7 mouse cellular contexts compared by ENCODE assay signal in genomic region chr2:26444946-26445665, GRCm38 (mm10). TPM values are rescaled to one million over a fixed set of nuclear protein-coding genes. Genes with fewer than 3 reads are reported as not detected.
DNase-seq lines count a peak whose midpoint lies in the region; ATAC-seq lines count a peak whose summit lies in the region.

Gene Sec16a, minus strand, starts transcription at chr2:26445216.

- intact Hi-C loops in gastrocnemius, postnatal 36 days (cut with DNase I): loop anchor here (5.0 kb wide), 1 partner anchor 457 kb away; the partner anchor contains the start of gene Surf6
- intact Hi-C loops in left cerebral cortex, postnatal 25 days (cut with DNase I): loop anchor here (5.0 to 10.0 kb wide), 3 partner anchors 118 to 470 kb away; partner anchors contain the start of genes Fam69b, Med22, Rpl7a and Surf1

- peak; percentile 95 for ATAC-seq in intestine, embryonic 15.5 days

- H3K4me2 ChIP-seq in intestine, embryonic 15.5 days (replicated peaks): peak within 1 kb of the TSS; percentile 92

- no peaks in the 10 kb centered on the region for H3K27me3 ChIP-seq in intestine, embryonic 15.5 days (replicated peaks)
- no peaks in the 10 kb centered on the region for H3K27me3 ChIP-seq in midbrain, embryonic 10.5 days (ENCODE audit: low read depth, poor library complexity, severe bottlenecking)

- peak; percentile 100 for DNase-seq in adrenal gland, adult 2 months
- DNase-seq in embryo, embryonic 11.5 days (ENCODE audit: low read depth, low spot score): peak; percentile 100
- DNase-seq in gastrocnemius, postnatal 36 days: peak; percentile 100
- peak; percentile 99 to 100 for DNase-seq in left cerebral cortex, postnatal 25 days (ENCODE audit: low spot score in 2 of 2)
- peak; percentile 100 for DNase-seq in midbrain, embryonic 10.5 days (ENCODE audit: low spot score)
- peak; percentile 100 for DNase-seq in right cerebral cortex, postnatal 4 days

- H3K36me3 ChIP-seq in intestine, embryonic 15.5 days: peaks cover 17% of the 10 kb centered on the region
- peaks cover 19% of the 10 kb centered on the region for H3K36me3 ChIP-seq in midbrain, embryonic 10.5 days

- peak within 1 kb of the TSS; percentile 67 for H3K4me3 ChIP-seq in intestine, embryonic 15.5 days (replicated peaks)
- peak within 1 kb of the TSS; percentile 93 for H3K4me3 ChIP-seq in midbrain, embryonic 10.5 days

- WGBS in intestine, embryonic 15.5 days: under 1% methylated on average over 59 of the region's 61 CpGs
- under 1% methylated on average over 61 of the region's 61 CpGs for WGBS in midbrain, embryonic 10.5 days

- peak within 1 kb of the TSS; percentile 97 for H3K9ac ChIP-seq in intestine, embryonic 15.5 days

- H3K27ac ChIP-seq in intestine, embryonic 15.5 days: peak within 1 kb of the TSS; percentile 86
- peak within 1 kb of the TSS; percentile 92 for H3K27ac ChIP-seq in midbrain, embryonic 10.5 days (replicated peaks)

- peaks cover 19% of the 10 kb centered on the region for H3K4me1 ChIP-seq in intestine, embryonic 15.5 days (replicated peaks)
- peaks cover 54% of the 10 kb centered on the region for H3K4me1 ChIP-seq in midbrain, embryonic 10.5 days

- no peaks in the 10 kb centered on the region for H3K9me3 ChIP-seq in intestine, embryonic 15.5 days
- H3K9me3 ChIP-seq in midbrain, embryonic 10.5 days (replicated peaks): no peaks in the 10 kb centered on the region

RNA-seq across cellular contexts. Expression of gene Sec16a, which starts in this region (rescaled TPM):
- total RNA-seq in adrenal gland, adult 2 months (2021): 10 to 100 TPM; 46.4 to 70.8 TPM
- polyA plus RNA-seq in adrenal gland, adult 2 months (2012; rRNA removed): 70.1 and 84.9 TPM in 2 replicates
- 10 to 100 TPM; 21.0 to 23.9 TPM for total RNA-seq in gastrocnemius, postnatal 36 days (2021)
- 20.2 and 24.7 TPM in 2 replicates for polyA plus RNA-seq in intestine, embryonic 15.5 days (2015; fragmentation: Nextera tagmentation; extraction: Ambion mirVana)
- total RNA-seq in left cerebral cortex, postnatal 25 days (2021): 10 to 100 TPM; 43.1 to 49.2 TPM
- polyA plus RNA-seq in midbrain, embryonic 10.5 days (2016; fragmentation: Nextera tagmentation; extraction: Ambion mirVana): 21.4 and 28.7 TPM in 2 replicates

Comparison
In these comparisons a context has a peak if more than half of its experiments do, and no peak if none do; other contexts are left out.
1. Peak in every context shown above with its lines: DNase-seq, ATAC-seq, H3K4me3 ChIP-seq and H3K27ac ChIP-seq.